Mouse (Mus musculus) neural tube, embryonic 13.5 days (tissue): Measurements from ENCODE around the gene Ecsit. TPM values are rescaled to one million over a fixed set of nuclear protein-coding genes. Genes with fewer than 3 reads are reported as not detected.

ENCODE experiments used
- ATAC-seq: fragments of 200-750 bp; cut with Nextera tagmentation; 2 replicates; pipeline ENCODE4 v1.8.0; 2017; ENCODE audit warnings: low read depth, mild to moderate bottlenecking, moderate TSS enrichment, moderate library complexity
- H3K27ac ChIP-seq: fragments of 300-500 bp; sonication (generic); replicated peaks from 2 replicates; pipeline ENCODE4 v1.5.1; 2015; ENCODE audit warnings: moderate library complexity, mild to moderate bottlenecking, inconsistent platforms
- H3K27me3 ChIP-seq: fragments of 300-500 bp; sonication (generic); 2 replicates; pipeline ENCODE4 v1.6.1; 2015; ENCODE audit warnings: mild to moderate bottlenecking, inconsistent platforms
- H3K36me3 ChIP-seq: fragments of 300-500 bp; sonication (generic); 2 replicates; pipeline ENCODE4 v1.6.1; 2015; ENCODE audit warnings: mild to moderate bottlenecking, inconsistent platforms
- H3K4me1 ChIP-seq: fragments of 300-500 bp; sonication (generic); replicated peaks from 2 replicates; pipeline ENCODE4 v1.6.1; 2015; ENCODE audit warnings: inconsistent platforms
- H3K4me2 ChIP-seq: fragments of 300-500 bp; sonication (generic); 2 replicates; pipeline ENCODE4 v1.6.1; 2015; ENCODE audit warnings: inconsistent platforms, mild to moderate bottlenecking, moderate library complexity
- H3K4me3 ChIP-seq: fragments of 300-500 bp; sonication (generic); 2 replicates; pipeline ENCODE4 v1.5.1; 2015; ENCODE audit warnings: mild to moderate bottlenecking, inconsistent platforms
- H3K9ac ChIP-seq: fragments of 300-500 bp; sonication (generic); 2 replicates; pipeline ENCODE4 v1.6.1; 2015; ENCODE audit warnings: moderate library complexity, mild to moderate bottlenecking, inconsistent platforms
- H3K9me3 ChIP-seq: fragments of 300-500 bp; sonication (generic); 2 replicates; pipeline ENCODE4 v1.6.1; 2016; ENCODE audit warnings: inconsistent platforms
- WGBS: fragments of 180-500 bp; shearing (Covaris S2); methylation state at CpG from one replicate; pipeline ENCODE4 v1.1.7; 2015; 5-methylcytosine and 5-hydroxymethylcytosine counted together
- microRNA-seq: library from miRNA; unstranded; fragments of <30 nt; microRNA quantifications from one replicate; pipeline ENCODE4, GENCODE M21; 2016
- polyA plus RNA-seq: library from polyadenylated mRNA; unstranded; fragments of >200 nt; fragmentation: Nextera tagmentation; extraction: Ambion mirVana; gene quantifications from 2 replicates; pipeline ENCODE4 v1.2.1, GENCODE M21; 2015

Gene Ecsit
- polyA plus RNA-seq, 1 experiment from 2014 or later: 57.8 TPM

- H3K4me1 ChIP-seq: peaks cover 58% of the 10 kb centered on the region
- 0 out of 2 replicates have a peak, but pooled peaks cover 5% of the 10 kb centered on the region for H3K36me3 ChIP-seq
- peak overlapping the region; percentile 99 for H3K9ac ChIP-seq
- peak overlapping the region; percentile 98 for H3K4me3 ChIP-seq
- H3K27ac ChIP-seq: peak overlapping the region; percentile 95
- no peak for ATAC-seq
- H3K9me3 ChIP-seq: no peaks in the 10 kb centered on the region
- 68% methylated on average over 11 of the region's 11 CpGs for WGBS
- H3K27me3 ChIP-seq: peaks cover 10% of the 10 kb centered on the region; the same call in 1 of the 2 replicates
- H3K4me2 ChIP-seq: peak overlapping the region; percentile 87
Measured at GRCm38 (mm10) chr9:22049315-22049714, 35.9 kb downstream of the Ecsit start.

- H3K36me3 ChIP-seq: 0 out of 2 replicates have a peak, but pooled peaks cover 5% of the 10 kb centered on the region
- 58% methylated on average over 9 of the region's 9 CpGs for WGBS
- peaks cover 62% of the 10 kb centered on the region for H3K4me1 ChIP-seq
- peak overlapping the region; percentile 99 for H3K9ac ChIP-seq
- peak overlapping the region; percentile 87 for H3K4me2 ChIP-seq
- no peaks in the 10 kb centered on the region for H3K27me3 ChIP-seq
- no peak for ATAC-seq
- H3K9me3 ChIP-seq: no peaks in the 10 kb centered on the region
- no peak overlapping the region for H3K4me3 ChIP-seq
- H3K27ac ChIP-seq: 0 out of 2 replicates have a peak overlapping the region, but pooled peaks have one; percentile 13
Measured at GRCm38 (mm10) chr9:22047329-22047728, 37.9 kb downstream of the Ecsit start.

- H3K27me3 ChIP-seq: no peaks in the 10 kb centered on the region
- peaks cover 6% of the 10 kb centered on the region; the same call in 1 of the 2 replicates for H3K36me3 ChIP-seq
- ATAC-seq: no peak
- 59% methylated on average over 2 of the region's 2 CpGs for WGBS
- H3K4me3 ChIP-seq: no peak overlapping the region
- H3K9me3 ChIP-seq: no peaks in the 10 kb centered on the region
- no peak overlapping the region for H3K4me2 ChIP-seq
- H3K4me1 ChIP-seq: peaks cover 27% of the 10 kb centered on the region
- H3K27ac ChIP-seq: no peak overlapping the region
- no peak overlapping the region for H3K9ac ChIP-seq
Measured at GRCm38 (mm10) chr9:22041832-22042231, 43.4 kb downstream of the Ecsit start.

- Histone ChIP-seq H3K9me3 (no peaks in the 10 kb centered on the region), H3K27me3 (no peaks in the 10 kb centered on the region), H3K9ac (no peak overlapping the region), H3K36me3 (peaks cover 45% of the 10 kb centered on the region), H3K4me1 (peaks cover 41% of the 10 kb centered on the region), H3K4me2 (no peak overlapping the region), H3K27ac (no peak overlapping the region), H3K4me3 (no peak overlapping the region)
- ATAC-seq: no peak
- 79% methylated on average over 10 of the region's 10 CpGs for WGBS
Measured at GRCm38 (mm10) chr9:22037826-22038225, 47.4 kb downstream of the Ecsit start.

- WGBS: 22% methylated on average over 6 of the region's 6 CpGs
- H3K9ac ChIP-seq: no peak overlapping the region
- H3K4me1 ChIP-seq: peaks cover 29% of the 10 kb centered on the region
- peak overlapping the region; percentile 75 for H3K27ac ChIP-seq
- no peaks in the 10 kb centered on the region for H3K9me3 ChIP-seq
- H3K4me3 ChIP-seq: no peak overlapping the region
- ATAC-seq: peak; percentile 59
- no peak overlapping the region for H3K4me2 ChIP-seq
- H3K36me3 ChIP-seq: peaks cover 66% of the 10 kb centered on the region
- no peaks in the 10 kb centered on the region for H3K27me3 ChIP-seq
Measured at GRCm38 (mm10) chr9:22035300-22036044, 49.8 kb downstream of the Ecsit start.

- no peak overlapping the region for H3K27ac ChIP-seq
- 95% methylated on average over 9 of the region's 9 CpGs for WGBS
- no peaks in the 10 kb centered on the region for H3K27me3 ChIP-seq
- peaks cover 93% of the 10 kb centered on the region for H3K36me3 ChIP-seq
- H3K4me3 ChIP-seq: no peak overlapping the region
- peaks cover 37% of the 10 kb centered on the region for H3K4me1 ChIP-seq
- no peak overlapping the region for H3K4me2 ChIP-seq
- no peak for ATAC-seq
- H3K9ac ChIP-seq: no peak overlapping the region
- H3K9me3 ChIP-seq: no peaks in the 10 kb centered on the region
Measured at GRCm38 (mm10) chr9:22030386-22030785, 54.9 kb downstream of the Ecsit start.

- Histone ChIP-seq H3K4me1 (peaks cover 22% of the 10 kb centered on the region), H3K36me3 (peaks cover 93% of the 10 kb centered on the region), H3K27me3 (no peaks in the 10 kb centered on the region), H3K4me2 (no peak overlapping the region), H3K27ac (0 out of 2 replicates have a peak overlapping the region, but pooled peaks have one; percentile 13), H3K9me3 (no peaks in the 10 kb centered on the region), H3K9ac (no peak overlapping the region), H3K4me3 (no peak overlapping the region)
- ATAC-seq: no peak
- WGBS: 19% methylated on average over 7 of the region's 7 CpGs
Measured at GRCm38 (mm10) chr9:22028467-22028866, 56.8 kb downstream of the Ecsit start.

GRCm38 (mm10) chr9:22024592-22024991, 60.6 kb downstream of the Ecsit start:
- no peaks in the 10 kb centered on the region for H3K27me3 ChIP-seq
- no peak overlapping the region for H3K4me3 ChIP-seq
- no peak overlapping the region for H3K27ac ChIP-seq
- peaks cover 18% of the 10 kb centered on the region for H3K4me1 ChIP-seq
- WGBS: 42% methylated on average over 8 of the region's 8 CpGs
- H3K36me3 ChIP-seq: peaks cover 77% of the 10 kb centered on the region
- no peaks in the 10 kb centered on the region for H3K9me3 ChIP-seq
- ATAC-seq: no peak
- H3K4me2 ChIP-seq: no peak overlapping the region
- H3K9ac ChIP-seq: no peak overlapping the region

Small RNA genes lying within 50 kb of the gene (microRNA-seq; reads per million reads assigned to microRNA genes)
- not detected for gene Mir7084

Other genes starting within 250 kb of the Ecsit start
- gene Angptl8, start 249.9 kb downstream of the Ecsit start, polyA plus RNA-seq: 0.46 and 0.72 TPM in 2 replicates
- gene Dock6, start 232.8 kb downstream of the Ecsit start, polyA plus RNA-seq: 21.3 and 22.8 TPM in 2 replicates
- 25.9 and 26.2 TPM in 2 replicates for gene Rab3d, start 167.2 kb downstream of the Ecsit start, polyA plus RNA-seq
- gene Ccdc159, start 158.0 kb downstream of the Ecsit start, polyA plus RNA-seq: 7.6 and 8.3 TPM in 2 replicates
- gene Tmem205, start 157.9 kb downstream of the Ecsit start, polyA plus RNA-seq: 41.7 and 47.4 TPM in 2 replicates
- gene Plppr2, start 148.4 kb downstream of the Ecsit start, polyA plus RNA-seq: 69.5 and 73.1 TPM in 2 replicates
- gene Swsap1, start 129.7 kb downstream of the Ecsit start, polyA plus RNA-seq: 8.8 and 10.7 TPM in 2 replicates
- gene Epor, start 121.9 kb downstream of the Ecsit start, polyA plus RNA-seq: 2.1 and 2.8 TPM in 2 replicates
- gene Rgl3, start 96.0 kb downstream of the Ecsit start, polyA plus RNA-seq: 1.7 and 1.9 TPM in 2 replicates
- 3.2 and 3.8 TPM in 2 replicates for gene Ccdc151, start 82.8 kb downstream of the Ecsit start, polyA plus RNA-seq
- gene Prkcsh, start 82.6 kb downstream of the Ecsit start, polyA plus RNA-seq: 101 and 108 TPM in 2 replicates
- gene Elavl3, start 33.4 kb downstream of the Ecsit start, polyA plus RNA-seq: 82.7 and 86.9 TPM in 2 replicates
- not detected in 2 replicates for gene Gm49318, start 14.2 kb downstream of the Ecsit start, polyA plus RNA-seq
- gene Zfp653, start 14.1 kb downstream of the Ecsit start, polyA plus RNA-seq: 16.5 and 16.6 TPM in 2 replicates
- 2.6 and 2.9 TPM in 2 replicates for gene Cnn1, start 13.8 kb upstream of the Ecsit start, polyA plus RNA-seq
- 170 and 172 TPM in 2 replicates for gene Elof1, start 31.7 kb upstream of the Ecsit start, polyA plus RNA-seq
- 1.4 and 1.6 TPM in 2 replicates for gene Acp5, start 50.3 kb upstream of the Ecsit start, polyA plus RNA-seq
- 83.8 and 86.9 TPM in 2 replicates for gene Pigyl, start 71.4 kb upstream of the Ecsit start, polyA plus RNA-seq
- 0.12 and 0.31 TPM in 2 replicates for gene Zfp872, start 102.7 kb upstream of the Ecsit start, polyA plus RNA-seq
- gene Zfp809, start 140.3 kb upstream of the Ecsit start, polyA plus RNA-seq: 9.0 and 10.3 TPM in 2 replicates
- gene Zfp599, start 174.5 kb upstream of the Ecsit start, polyA plus RNA-seq: 5.2 and 5.8 TPM in 2 replicates
- 34.1 and 37.9 TPM in 2 replicates for gene Zfp810, start 222.2 kb upstream of the Ecsit start, polyA plus RNA-seq